In genomic region chr1:83159603-83160002, GRCm38 (mm10) we compare ENCODE assay signal across 8 mouse cellular contexts. TPM values are rescaled to one million over a fixed set of nuclear protein-coding genes. Genes with fewer than 3 reads are reported as not detected.
DNase-seq lines count a peak whose midpoint lies in the region; ATAC-seq lines count a peak whose summit lies in the region.

Gene Daw1 (plus strand): TSS chr1:83159752.

- H3K4me2 ChIP-seq in embryonic facial prominence, embryonic 13.5 days, result peak within 1 kb of the TSS; percentile 73
- H3K4me2 ChIP-seq in heart, embryonic 15.5 days, result peak within 1 kb of the TSS; percentile 84
- H3K4me2 ChIP-seq in kidney, embryonic 16.5 days (replicated peaks; ENCODE audit: low read depth, low read length), result peak within 1 kb of the TSS; percentile 64
- H3K4me2 ChIP-seq in liver, embryonic 12.5 days, result peak within 1 kb of the TSS; percentile 63
- H3K4me2 ChIP-seq in neural tube, embryonic 13.5 days, result peak within 1 kb of the TSS; percentile 73

- peak within 1 kb of the TSS; percentile 59 for H3K4me3 ChIP-seq in embryonic facial prominence, embryonic 13.5 days
- H3K4me3 ChIP-seq in heart, embryonic 15.5 days, result peak within 1 kb of the TSS; percentile 74
- H3K4me3 ChIP-seq in kidney, embryonic 16.5 days (ENCODE audit: low read length), result peak within 1 kb of the TSS; percentile 56
- peak within 1 kb of the TSS; percentile 53 for H3K4me3 ChIP-seq in liver, embryonic 12.5 days
- H3K4me3 ChIP-seq in neural tube, embryonic 13.5 days, result peak within 1 kb of the TSS; percentile 50

- no peaks in the 10 kb centered on the region for H3K27me3 ChIP-seq in embryonic facial prominence, embryonic 13.5 days
- no peaks in the 10 kb centered on the region for H3K27me3 ChIP-seq in heart, embryonic 15.5 days
- no peaks in the 10 kb centered on the region for H3K27me3 ChIP-seq in kidney, embryonic 16.5 days (ENCODE audit: insufficient read depth, low read length)
- H3K27me3 ChIP-seq in liver, embryonic 12.5 days (replicated peaks), result no peaks in the 10 kb centered on the region
- H3K27me3 ChIP-seq in neural tube, embryonic 13.5 days, result no peaks in the 10 kb centered on the region

- WGBS in embryonic facial prominence, embryonic 13.5 days, result under 1% methylated on average over 16 of the region's 16 CpGs
- WGBS in heart, embryonic 15.5 days, result under 1% methylated on average over 16 of the region's 16 CpGs
- WGBS in kidney, embryonic 16.5 days, result under 1% methylated on average over 16 of the region's 16 CpGs
- WGBS in liver, embryonic 12.5 days (ENCODE audit: insufficient replicate concordance), result 6% methylated on average over 16 of the region's 16 CpGs
- under 1% methylated on average over 16 of the region's 16 CpGs for WGBS in neural tube, embryonic 13.5 days

- ATAC-seq in embryonic facial prominence, embryonic 13.5 days (ENCODE audit: insufficient number of reproducible peaks, insufficient read depth, low FRiP score, low TSS enrichment, low read depth), result peak; percentile 89
- ATAC-seq in heart, embryonic 15.5 days (replicated peaks; ENCODE audit: insufficient number of reproducible peaks, insufficient read depth, low FRiP score, low read depth), result peak; percentile 84
- ATAC-seq in kidney, embryonic 16.5 days (ENCODE audit: low FRiP score, low TSS enrichment), result peak; percentile 95
- ATAC-seq in liver, embryonic 12.5 days, result peak; percentile 58
- ATAC-seq in neural tube, embryonic 13.5 days (ENCODE audit: low read depth), result peak; percentile 98

- peak within 1 kb of the TSS; percentile 67 for H3K9ac ChIP-seq in embryonic facial prominence, embryonic 13.5 days
- H3K9ac ChIP-seq in heart, embryonic 15.5 days, result peak within 1 kb of the TSS; percentile 65
- H3K9ac ChIP-seq in kidney, embryonic 16.5 days (replicated peaks; ENCODE audit: low read length), result peak within 1 kb of the TSS; percentile 57
- H3K9ac ChIP-seq in liver, embryonic 12.5 days, result no peak within 1 kb of the TSS
- peak within 1 kb of the TSS; percentile 64 for H3K9ac ChIP-seq in neural tube, embryonic 13.5 days

- H3K27ac ChIP-seq in embryonic facial prominence, embryonic 13.5 days, result no peak within 1 kb of the TSS
- H3K27ac ChIP-seq in heart, embryonic 15.5 days, result no peak within 1 kb of the TSS
- H3K27ac ChIP-seq in kidney, embryonic 16.5 days (ENCODE audit: low read length), result peak within 1 kb of the TSS; percentile 23; the same call in 1 of the 2 replicates
- no peak within 1 kb of the TSS for H3K27ac ChIP-seq in liver, embryonic 12.5 days
- H3K27ac ChIP-seq in neural tube, embryonic 13.5 days (replicated peaks), result no peak within 1 kb of the TSS

- DNase-seq in thymus, postnatal 0 days (ENCODE audit: low spot score), result peak; percentile 7
- no peak for DNase-seq in thymus, adult 18-20 months
- DNase-seq in urinary bladder, postnatal 36 days (ENCODE audit: low spot score in 2 of 2), result peak; percentile 60

- no peaks in the 10 kb centered on the region for H3K36me3 ChIP-seq in embryonic facial prominence, embryonic 13.5 days
- H3K36me3 ChIP-seq in heart, embryonic 15.5 days, result no peaks in the 10 kb centered on the region
- no peaks in the 10 kb centered on the region for H3K36me3 ChIP-seq in kidney, embryonic 16.5 days (ENCODE audit: insufficient read depth, low read length)
- H3K36me3 ChIP-seq in liver, embryonic 12.5 days, result no peaks in the 10 kb centered on the region
- no peaks in the 10 kb centered on the region for H3K36me3 ChIP-seq in neural tube, embryonic 13.5 days

- no peaks in the 10 kb centered on the region; the same call in 1 of the 2 replicates for H3K4me1 ChIP-seq in embryonic facial prominence, embryonic 13.5 days
- H3K4me1 ChIP-seq in heart, embryonic 15.5 days (replicated peaks), result 0 out of 2 replicates have a peak, but pooled peaks cover 2% of the 10 kb centered on the region
- peaks cover 5% of the 10 kb centered on the region; the same call in 1 of the 2 replicates for H3K4me1 ChIP-seq in kidney, embryonic 16.5 days (ENCODE audit: insufficient read depth, low read length)
- H3K4me1 ChIP-seq in liver, embryonic 12.5 days, result no peaks in the 10 kb centered on the region
- H3K4me1 ChIP-seq in neural tube, embryonic 13.5 days (replicated peaks), result 0 out of 2 replicates have a peak, but pooled peaks cover 8% of the 10 kb centered on the region

- H3K9me3 ChIP-seq in embryonic facial prominence, embryonic 13.5 days, result no peaks in the 10 kb centered on the region
- no peaks in the 10 kb centered on the region for H3K9me3 ChIP-seq in heart, embryonic 15.5 days (replicated peaks)
- no peaks in the 10 kb centered on the region for H3K9me3 ChIP-seq in kidney, embryonic 16.5 days (ENCODE audit: low read length)
- no peaks in the 10 kb centered on the region for H3K9me3 ChIP-seq in liver, embryonic 12.5 days (replicated peaks)
- no peaks in the 10 kb centered on the region for H3K9me3 ChIP-seq in neural tube, embryonic 13.5 days

RNA-seq across cellular contexts. Expression of gene Daw1, which starts in this region (rescaled TPM):
- polyA plus RNA-seq in thymus, postnatal 0 days (2015; fragmentation: Nextera tagmentation; extraction: Ambion mirVana), result 0.08 TPM in 1 of 2 replicates, not detected in the other
- not detected in 2 replicates for polyA plus RNA-seq in embryonic facial prominence, embryonic 13.5 days (2015; fragmentation: Nextera tagmentation; extraction: Ambion mirVana)
- 0.13 and 0.16 TPM in 2 replicates for polyA plus RNA-seq in heart, embryonic 15.5 days (2015; fragmentation: Nextera tagmentation; extraction: Ambion mirVana)
- polyA plus RNA-seq in kidney, embryonic 16.5 days (2015; fragmentation: Nextera tagmentation; extraction: Ambion mirVana), result 0.18 and 0.44 TPM in 2 replicates
- not detected in 2 replicates for polyA plus RNA-seq in liver, embryonic 12.5 days (2016; fragmentation: Nextera tagmentation; extraction: Ambion mirVana)
- 0.28 and 0.48 TPM in 2 replicates for polyA plus RNA-seq in neural tube, embryonic 13.5 days (2015; fragmentation: Nextera tagmentation; extraction: Ambion mirVana)

Comparison
In these comparisons a context has a peak if more than half of its experiments do, and no peak if none do; other contexts are left out.
1. Peak in DNase-seq in thymus, postnatal 0 days; RNA of the gene not detected or under 1 TPM.
2. Peak in ATAC-seq, H3K4me3 ChIP-seq, H3K9ac ChIP-seq and H3K4me2 ChIP-seq in embryonic facial prominence, embryonic 13.5 days; RNA of the gene not detected or under 1 TPM.
3. Peak in ATAC-seq, H3K4me3 ChIP-seq, H3K9ac ChIP-seq and H3K4me2 ChIP-seq in heart, embryonic 15.5 days; RNA of the gene not detected or under 1 TPM.
4. Peak in ATAC-seq, H3K4me3 ChIP-seq, H3K27ac ChIP-seq, H3K9ac ChIP-seq and H3K4me2 ChIP-seq in kidney, embryonic 16.5 days; RNA of the gene not detected or under 1 TPM.
5. Peak in ATAC-seq, H3K4me3 ChIP-seq and H3K4me2 ChIP-seq in liver, embryonic 12.5 days; RNA of the gene not detected or under 1 TPM.
6. Peak in ATAC-seq, H3K4me3 ChIP-seq, H3K9ac ChIP-seq and H3K4me2 ChIP-seq in neural tube, embryonic 13.5 days; RNA of the gene not detected or under 1 TPM.
7. DNase-seq: peak in urinary bladder, postnatal 36 days (2 of 2); none in thymus, adult 18-20 months (0 of 2).
8. Peak in every context shown above with its lines, with median percentiles within 50 percentile points of each other: ATAC-seq, H3K4me2 ChIP-seq and H3K4me3 ChIP-seq.